Mouse (Mus musculus) cerebellum, adult (tissue): Measurements from ENCODE around the gene Wdr27.
"Not testable (repeated sequence)": the region's sequence is repeated elsewhere in the genome, so short reads cannot be mapped to it uniquely, and the experiment has no call there.

Experiments
- ATAC-seq: cut with Nextera tagmentation; 2 replicates; pipeline ENCODE4 v1.9.2; 2017; ENCODE audit warnings: mild to moderate bottlenecking, moderate library complexity, mixed read lengths; ENCODE audit not compliant: insufficient number of reproducible peaks, low FRiP score, low TSS enrichment

The Wdr27 gene

DNA sequence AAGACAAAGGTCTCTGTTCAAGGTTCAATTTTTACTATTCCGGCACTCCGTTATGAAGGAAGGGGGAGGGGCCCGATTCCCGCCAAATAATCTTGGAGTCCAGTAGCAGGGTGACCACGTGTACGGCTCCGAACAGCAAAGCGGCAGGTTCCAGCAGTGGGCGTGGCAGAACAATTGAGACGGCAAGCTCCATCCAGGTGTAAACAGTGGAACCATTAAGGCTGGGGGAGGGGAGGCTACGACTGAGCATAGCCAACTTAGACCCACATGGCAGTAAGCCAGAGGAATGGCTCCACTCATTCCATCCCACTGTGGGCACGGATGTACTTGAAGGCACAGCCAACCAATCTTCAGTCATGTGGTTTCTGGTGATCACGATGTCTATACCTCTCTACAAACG, 7.7 kb downstream of the Wdr27 start:
- not testable (repeated sequence) for ATAC-seq

DNA sequence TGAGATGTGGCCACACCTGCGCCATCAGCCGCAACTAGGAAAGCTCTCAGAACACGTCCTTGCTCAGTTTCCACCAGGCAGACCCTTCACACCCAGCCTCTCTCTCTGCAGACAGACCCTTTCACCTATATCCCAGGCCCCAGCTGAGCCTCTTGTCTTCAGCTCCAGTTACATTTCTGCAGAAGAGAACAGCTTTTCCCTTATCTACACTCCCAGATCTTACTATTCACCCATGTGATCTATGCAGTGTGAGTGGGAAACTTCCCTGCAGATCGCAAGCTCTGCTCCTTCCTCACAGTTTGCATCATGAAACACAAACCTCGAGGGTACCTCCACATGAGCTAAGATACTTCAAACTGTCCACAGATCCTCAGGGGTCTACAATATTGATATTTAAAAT, 11.5 kb downstream of the Wdr27 start:
- ATAC-seq = no peak

- no peak for ATAC-seq
Observed at GRCm38 (mm10) chr17:14930697-14931096, 12.3 kb downstream of the Wdr27 start.

DNA sequence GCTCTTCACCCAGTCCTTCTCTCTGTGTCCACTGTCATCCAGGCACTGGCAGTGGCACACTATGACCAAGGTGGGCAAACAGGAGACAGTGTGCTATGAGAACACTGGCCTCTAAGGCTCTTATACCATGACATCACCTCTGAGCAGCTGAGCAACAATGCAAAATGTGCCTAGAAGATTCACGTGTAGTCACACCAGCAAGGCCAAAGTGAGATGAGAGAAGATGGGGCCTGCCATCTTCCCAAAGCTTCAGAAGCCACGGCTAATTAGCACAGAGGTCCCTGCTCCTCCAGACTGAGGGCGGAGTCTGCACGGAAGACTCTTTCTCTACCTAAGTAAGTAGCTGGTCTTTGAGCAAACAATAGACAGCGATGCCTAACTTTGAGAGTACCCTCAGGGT, 14.3 kb downstream of the Wdr27 start:
- ATAC-seq = no peak

- no peak for ATAC-seq
Observed at GRCm38 (mm10) chr17:14927644-14928218, 15.2 kb downstream of the Wdr27 start.

DNA sequence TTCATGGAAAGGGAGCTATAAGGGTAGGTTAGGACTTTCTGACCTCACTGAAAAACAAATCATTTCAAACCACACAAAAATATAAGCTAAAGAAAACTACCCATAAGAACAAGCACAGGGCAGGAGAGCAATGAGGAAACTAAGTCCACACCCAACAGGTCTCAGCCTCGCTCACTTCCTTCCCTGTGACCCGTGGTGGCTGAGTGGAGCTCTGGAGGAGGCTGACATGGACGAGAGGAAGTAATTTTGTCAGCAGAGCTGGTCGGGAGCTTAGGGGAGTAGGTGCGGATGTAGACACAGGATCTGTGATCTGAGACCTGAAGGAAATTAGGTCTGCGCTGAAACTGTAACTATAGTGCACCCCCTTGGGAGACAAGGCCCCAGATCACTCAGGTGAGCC, 21.4 kb downstream of the Wdr27 start:
- ATAC-seq = no peak

GRCm38 (mm10) chr17:14917866-14918265, 25.1 kb downstream of the Wdr27 start:
- ATAC-seq = no peak

GRCm38 (mm10) chr17:14914401-14914800, 28.6 kb downstream of the Wdr27 start:
- no peak for ATAC-seq

DNA sequence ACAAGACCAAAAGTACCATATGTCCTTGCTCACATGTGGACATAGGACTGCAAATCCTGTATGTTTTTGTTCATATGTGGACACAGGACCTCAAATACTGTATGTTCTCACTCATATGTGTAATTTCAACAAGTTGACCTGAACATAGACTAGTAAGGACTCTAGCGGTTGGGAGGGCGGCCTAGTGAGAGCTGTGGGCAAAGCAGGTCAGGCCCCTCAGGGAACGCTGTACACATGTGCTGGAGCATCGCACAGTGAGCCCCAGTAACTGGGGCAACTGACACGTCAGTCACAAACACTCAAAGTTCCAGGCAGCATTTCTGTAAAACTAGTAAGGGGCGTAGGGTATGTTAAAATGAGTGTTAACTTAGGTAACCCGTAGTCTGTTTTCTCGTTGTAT, 30.0 kb downstream of the Wdr27 start:
- ATAC-seq = no peak

GRCm38 (mm10) chr17:14912420-14912819, 30.5 kb downstream of the Wdr27 start:
- no peak for ATAC-seq

- ATAC-seq = no peak
Observed at GRCm38 (mm10) chr17:14910771-14911170, 32.2 kb downstream of the Wdr27 start.

DNA sequence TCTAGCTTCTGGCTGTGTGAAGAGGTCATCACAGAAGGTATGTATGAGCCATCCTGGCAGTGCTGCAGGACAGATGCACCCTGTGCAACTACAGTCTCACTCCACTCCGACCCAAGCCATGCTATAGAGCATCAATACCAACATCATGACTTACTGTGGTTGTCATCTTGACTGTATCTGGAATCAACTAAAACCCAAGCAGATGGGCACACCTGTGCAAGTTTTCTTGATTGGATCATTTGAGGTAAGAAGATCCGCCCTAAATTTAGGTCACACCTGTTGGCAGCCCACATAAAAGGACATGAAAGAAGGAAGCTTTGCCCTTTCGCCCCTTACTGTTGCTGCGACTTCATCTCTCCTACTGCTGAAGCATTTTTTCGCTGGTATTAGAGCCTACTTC, 33.6 kb downstream of the Wdr27 start:
- no peak for ATAC-seq

- no peak for ATAC-seq
Observed at GRCm38 (mm10) chr17:14907136-14907535, 35.8 kb downstream of the Wdr27 start.

DNA sequence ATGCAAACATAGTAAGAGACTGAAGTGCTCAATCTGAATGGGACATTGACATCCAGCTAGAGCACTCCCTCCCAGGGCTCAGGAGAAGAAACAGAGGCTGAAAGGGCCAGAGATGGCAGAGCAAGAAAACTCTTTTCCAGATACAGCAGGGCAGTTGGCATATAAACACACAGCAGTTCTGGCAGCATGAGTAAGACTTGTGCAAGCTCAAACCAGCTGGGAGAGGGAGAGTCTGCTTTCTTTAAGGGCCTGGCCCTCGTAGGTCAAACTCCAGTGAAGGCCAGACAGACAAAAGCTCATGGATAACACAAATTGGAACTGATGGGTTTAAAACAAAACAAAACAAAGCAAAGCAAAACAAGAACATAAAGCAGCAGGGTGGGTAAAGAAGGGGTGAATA, 36.3 kb downstream of the Wdr27 start:
- no peak for ATAC-seq

DNA sequence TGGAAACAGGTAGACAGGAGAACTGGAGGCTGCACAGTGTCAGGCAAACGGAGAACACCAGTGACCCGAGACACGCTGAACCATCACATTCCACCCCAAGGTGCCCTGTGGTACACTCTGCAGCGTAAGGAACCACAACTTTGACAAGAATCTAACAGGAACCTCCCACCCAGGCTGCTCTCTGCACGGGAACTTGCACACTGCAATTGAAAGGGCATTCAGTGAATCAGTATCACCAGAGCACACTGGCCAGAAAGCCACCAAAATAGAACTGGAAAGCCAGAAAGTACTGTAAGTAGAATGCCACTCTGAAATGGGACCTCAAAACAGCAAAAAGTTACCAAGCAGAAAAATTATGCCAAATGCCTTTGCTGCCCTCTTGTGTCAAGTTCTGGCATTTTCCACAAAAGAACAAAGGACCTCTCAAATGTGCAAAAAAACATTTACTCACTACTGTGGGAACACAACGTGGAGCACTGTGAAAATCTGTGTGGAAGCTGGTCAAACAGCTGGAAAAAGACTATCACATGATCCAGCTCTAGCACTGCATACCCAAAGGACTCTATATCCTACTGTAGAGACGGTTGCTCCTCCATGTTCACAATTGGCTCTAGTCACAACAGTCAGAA, 38.2 kb downstream of the Wdr27 start:
- no peak for ATAC-seq

DNA sequence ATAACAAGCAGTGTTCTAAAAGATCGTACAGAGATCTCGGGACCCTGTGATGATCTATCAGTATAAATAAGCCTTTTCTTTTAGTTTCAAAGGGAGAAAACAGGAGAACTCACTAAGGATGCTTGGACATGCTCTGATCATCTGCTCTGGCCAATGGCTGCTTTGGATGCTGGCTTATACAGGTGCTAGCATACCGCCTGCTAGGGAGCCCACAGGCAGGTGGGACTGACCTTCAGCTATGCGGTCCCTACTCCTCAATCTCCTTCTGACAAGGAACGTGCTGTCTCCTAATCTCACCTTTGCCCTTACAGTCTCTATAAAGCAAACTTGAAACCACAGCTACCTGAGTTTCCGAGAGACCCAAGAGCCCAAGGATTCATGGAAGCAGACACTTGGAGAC, 38.8 kb downstream of the Wdr27 start:
- ATAC-seq = no peak

GRCm38 (mm10) chr17:14903212-14903611, 39.7 kb downstream of the Wdr27 start:
- ATAC-seq = no peak

- ATAC-seq = no peak
Observed at GRCm38 (mm10) chr17:14898972-14899371, 44.0 kb downstream of the Wdr27 start.

GRCm38 (mm10) chr17:14895058-14895457, 47.9 kb downstream of the Wdr27 start:
- not testable (repeated sequence) for ATAC-seq

DNA sequence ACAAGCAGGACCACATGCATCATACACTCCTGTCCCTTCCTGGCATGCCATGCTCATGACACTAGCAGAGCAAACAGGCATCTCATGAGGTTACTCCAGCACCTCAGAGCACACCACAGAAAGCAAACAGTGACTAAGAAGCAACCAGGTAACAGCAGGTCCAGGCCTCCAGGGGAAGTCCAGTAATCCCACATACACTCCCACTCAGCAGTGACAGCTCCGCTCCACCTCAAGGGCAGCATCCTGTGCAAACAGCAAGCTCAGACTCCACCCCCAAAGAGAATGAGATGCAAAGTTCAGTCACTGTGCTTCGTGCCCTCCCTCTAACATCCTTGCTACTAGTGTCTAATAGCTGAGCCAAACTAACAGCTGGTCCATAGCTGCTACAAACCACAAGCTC, 56.0 kb downstream of the Wdr27 start:
- ATAC-seq = no peak

- ATAC-seq = no peak
Observed at GRCm38 (mm10) chr17:14874656-14875204, 68.2 kb downstream of the Wdr27 start.

GRCm38 (mm10) chr17:14860220-14860619, 82.7 kb downstream of the Wdr27 start:
- no peak for ATAC-seq
